Mouse (Mus musculus) mouse embryonic stem cell (cell line): ENCODE measurements at regions not wholly inside any gene's neighbourhood (a gene's known extent, or its start where the extent isn't known, plus 50 kb on each side); places are given as distances from the start of the nearest gene placed in this dataset.

Experiments
- in situ Hi-C, 2 experiments: fragments of 300-500 bp; cut with MboI; formaldehyde crosslinking; loops; 1 replicate in 1 of 2; 3 replicates in 1 of 2; pipeline ENCODE4 v1.14.3; 2019 to 2020; ENCODE audit warnings: low sequenced_read_pairs in 2 of 2, low pct_unique_long_range_greater_than_20kb in 1 of 2, mixed read lengths in 1 of 2; ENCODE audit not compliant: unreplicated experiment in 1 of 2

DNA sequence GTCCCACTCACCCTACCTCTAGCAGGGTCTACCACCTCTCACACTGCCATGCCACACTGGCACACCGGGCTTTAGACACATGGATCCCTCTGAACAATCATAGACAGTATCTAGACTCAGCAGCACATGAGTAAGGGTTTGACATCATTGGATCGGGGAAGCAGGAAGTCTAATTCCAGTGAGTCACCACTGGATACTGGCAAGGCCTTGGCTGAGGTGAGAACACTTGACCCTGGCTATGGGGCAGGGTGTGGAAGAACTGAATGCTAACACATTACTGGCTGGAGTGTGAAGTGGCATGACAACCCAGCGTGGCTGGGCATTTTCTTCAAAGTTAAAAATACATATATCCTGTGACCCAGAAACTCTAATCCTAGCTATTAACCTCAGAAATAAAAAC lies 114.4 kb downstream of the H2afy start:
- in situ Hi-C loops = no loop called here

DNA sequence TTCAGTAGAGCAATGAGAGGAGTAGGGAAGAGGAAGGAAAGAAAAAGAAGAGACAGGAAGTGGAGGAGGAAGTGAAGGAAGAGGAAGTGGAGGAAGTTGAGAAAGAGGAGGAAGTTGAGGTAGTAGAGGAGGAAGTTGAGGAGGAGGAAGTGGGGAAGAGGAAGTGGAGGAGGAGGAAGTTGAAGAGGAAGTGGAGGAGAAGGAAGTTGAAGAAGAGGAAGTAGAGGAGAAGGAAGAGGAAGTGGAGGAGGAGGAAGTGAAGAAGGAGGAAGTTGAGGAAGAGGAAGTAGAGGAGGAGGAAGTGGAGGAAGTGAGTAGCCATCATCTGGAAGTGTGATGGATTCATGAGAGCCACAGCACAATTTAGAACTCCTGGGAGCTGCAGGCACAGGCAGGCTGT lies 122.2 kb downstream of the H2afy start:
- in situ Hi-C loops = no loop called here

DNA sequence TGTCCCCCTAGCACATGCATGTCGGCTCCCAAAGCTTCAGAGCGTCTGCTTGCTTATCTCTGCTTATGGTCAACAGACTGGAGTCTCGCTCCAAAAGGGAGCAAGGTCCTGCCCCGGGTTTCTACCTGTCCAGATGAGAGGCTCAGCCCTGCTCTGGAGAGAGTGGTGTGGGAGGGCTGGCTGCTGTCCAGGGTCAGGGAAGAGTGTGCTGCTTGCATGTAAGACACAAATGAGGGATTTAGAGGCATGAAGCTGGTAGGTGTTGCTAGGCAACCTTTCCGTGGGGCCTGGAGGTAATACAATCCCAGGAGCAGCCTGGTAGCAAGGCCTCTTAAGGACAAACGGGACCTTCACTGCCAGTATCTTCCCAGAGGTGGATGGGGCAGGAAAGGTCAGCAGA lies 125.7 kb downstream of the H2afy start:
- in situ Hi-C loops = no loop called here

DNA sequence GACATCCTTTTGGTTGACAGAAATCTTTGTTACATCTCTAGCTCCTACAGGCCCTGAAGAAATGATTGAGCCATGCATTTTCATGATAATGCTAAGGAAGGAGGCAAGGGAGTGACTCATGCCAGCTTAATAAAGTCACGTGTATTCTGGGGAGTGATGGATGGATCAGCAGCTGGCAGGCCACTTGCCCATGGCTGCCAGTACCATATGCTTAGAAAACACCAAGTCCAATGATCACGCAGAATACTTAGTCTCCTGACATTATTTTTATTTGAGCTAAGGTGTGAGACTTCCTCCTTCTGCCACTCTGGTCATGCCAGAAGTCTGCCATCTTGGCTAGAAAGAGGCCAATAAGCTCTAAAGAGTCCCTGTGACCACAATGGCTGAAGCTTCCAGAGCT lies 129.3 kb downstream of the H2afy start:
- in situ Hi-C loops = no loop called here

DNA sequence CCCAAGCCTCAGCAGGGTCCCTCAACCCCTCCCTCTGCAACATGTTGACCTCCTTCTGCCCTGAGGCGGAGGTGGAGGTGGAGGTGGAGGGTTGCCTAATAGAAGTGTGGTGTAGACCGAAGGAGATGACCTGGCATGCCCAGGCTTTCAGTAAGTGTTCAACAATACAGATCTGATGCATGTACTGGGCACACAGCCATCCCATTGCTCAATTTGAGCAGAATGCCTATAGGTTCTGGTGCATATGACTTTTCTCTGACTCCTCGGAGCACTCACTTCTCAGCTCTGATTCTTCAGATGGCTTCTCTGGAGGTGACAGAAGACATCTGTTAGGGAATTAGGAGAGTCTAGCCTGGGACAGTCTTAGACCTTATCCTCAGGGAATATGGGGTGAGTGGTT lies 130.4 kb downstream of the H2afy start:
- in situ Hi-C loops = no loop called here

DNA sequence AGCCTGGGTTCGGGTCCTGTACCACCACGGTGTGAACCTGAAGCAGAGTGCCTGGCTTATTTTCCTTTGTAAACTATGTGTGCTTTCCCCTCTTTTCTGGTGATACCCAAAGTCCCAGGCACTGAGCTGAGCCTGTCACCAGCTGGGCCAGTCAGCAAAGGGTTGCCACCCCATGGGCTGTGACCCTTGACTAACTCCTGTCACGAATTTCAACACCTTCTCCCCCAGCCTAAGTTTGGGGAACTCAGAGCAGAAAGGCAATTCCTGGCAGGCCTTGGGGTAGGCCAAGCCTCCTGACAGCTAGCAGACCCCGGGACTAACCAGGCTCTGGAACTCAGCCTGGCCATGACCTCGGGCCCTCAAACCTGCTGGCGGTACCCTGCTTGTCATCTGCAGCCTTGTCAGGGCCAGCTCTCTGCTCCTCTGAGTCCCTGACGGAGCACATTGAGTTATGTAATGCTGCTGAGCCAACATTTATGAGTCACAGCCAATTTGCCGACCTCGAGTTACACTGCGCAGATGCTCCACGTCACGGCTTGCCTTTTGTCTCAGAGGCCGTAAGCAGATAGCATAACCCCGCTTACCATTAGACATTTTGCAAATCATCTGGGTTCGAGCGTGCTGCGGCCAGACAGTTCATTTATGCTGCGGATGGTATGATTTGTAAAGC lies 132.3 kb downstream of the H2afy start:
- in situ Hi-C loops = no loop called here

DNA sequence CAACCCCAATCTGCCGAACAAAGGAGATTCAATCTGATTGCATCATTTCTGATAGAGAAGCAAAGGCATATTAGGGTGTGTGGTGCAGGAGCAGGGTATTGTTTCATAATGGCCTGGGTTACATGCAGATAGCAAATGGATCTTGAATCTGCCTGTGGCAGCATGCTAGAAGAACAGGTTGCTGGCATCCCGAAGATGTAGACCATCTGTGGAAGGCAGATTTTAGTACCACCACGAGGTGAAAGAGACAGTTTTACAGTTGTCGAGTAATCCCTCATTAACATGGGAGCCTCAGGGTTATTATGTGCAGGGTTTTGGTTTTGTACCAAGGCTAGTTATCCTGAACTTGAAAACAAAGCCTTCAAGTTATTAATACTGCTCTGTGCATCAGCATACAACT lies 140.9 kb downstream of the H2afy start:
- in situ Hi-C loops = no loop called here

DNA sequence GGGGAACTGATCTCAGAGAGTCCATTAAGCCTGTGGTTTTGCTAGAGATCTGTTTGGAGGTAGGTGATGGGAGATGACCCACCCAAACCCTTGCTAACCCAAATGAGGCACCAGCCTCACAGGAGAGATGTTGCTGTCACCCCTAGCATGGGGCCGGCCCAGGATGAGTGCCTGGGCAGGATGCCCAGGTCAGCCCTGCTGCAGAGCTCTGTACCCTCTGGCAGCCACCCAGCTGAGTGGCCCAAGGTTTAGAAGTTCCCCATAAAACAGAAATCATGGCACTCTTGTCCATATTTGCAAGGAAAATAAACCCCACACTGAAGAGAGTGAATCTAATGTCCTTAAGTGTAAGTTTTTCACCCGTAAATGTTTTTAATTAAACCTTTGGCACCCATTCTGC lies 141.7 kb downstream of the H2afy start:
- in situ Hi-C loops = no loop called here

DNA sequence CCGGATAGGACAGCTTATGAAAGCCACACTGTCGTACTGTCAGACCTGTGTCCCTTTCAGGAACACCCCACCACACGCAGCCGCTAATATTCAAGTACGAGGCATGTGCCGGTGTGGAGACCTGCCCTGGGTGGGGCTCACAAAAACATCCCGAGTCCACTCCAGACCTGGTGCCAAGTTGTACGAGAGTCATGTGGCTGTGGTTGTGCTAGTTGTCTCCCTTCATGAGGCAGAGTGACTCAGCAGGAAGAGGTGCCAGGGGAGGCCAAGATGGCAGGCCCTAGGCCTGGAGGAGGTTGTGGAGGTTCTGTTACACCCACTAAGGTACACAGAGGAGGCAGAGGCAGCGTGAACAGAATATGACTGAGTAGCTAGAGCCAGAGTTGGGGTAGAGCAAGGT lies 143.5 kb downstream of the H2afy start:
- in situ Hi-C loops = no loop called here

DNA sequence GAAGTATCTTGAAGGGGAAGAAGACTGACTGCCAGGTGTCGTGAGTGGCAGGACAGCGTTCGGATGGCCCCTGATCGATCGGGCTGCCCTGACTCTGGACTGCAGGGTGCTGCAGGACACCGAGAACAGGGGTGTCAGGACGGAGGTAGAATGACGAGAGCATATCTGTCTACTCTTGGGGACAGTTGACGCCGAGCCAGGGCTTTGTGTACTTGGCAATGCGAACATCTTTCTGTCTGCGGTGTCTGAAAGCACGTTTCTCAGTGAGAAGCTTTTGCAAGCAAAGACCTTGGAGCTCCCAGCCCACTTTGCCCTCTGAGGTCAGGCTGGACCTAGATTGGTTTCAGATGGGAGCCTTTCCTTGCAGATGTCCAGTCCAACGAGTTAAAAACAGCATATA lies 144.9 kb downstream of the H2afy start:
- in situ Hi-C loops = no loop called here

DNA sequence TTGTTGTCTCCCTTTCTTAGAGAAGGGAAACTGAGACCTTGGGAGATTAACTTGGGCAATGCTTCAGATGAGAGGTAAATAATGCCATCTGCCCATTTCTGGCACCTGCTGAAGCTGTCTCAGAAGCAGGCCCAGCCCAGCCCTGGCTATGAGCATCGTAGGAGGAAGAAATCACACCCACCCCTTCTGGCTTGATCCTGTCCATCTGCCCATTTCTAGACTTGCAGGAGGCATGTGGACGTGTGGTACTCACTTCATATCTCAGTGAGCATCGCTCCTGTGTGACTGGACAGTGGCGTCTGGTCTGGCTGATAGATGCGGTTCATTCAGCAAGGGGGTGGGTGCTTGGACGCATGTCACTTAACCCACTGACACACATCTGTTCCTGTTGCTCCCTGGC lies 146.0 kb downstream of the H2afy start:
- in situ Hi-C loops = no loop called here

DNA sequence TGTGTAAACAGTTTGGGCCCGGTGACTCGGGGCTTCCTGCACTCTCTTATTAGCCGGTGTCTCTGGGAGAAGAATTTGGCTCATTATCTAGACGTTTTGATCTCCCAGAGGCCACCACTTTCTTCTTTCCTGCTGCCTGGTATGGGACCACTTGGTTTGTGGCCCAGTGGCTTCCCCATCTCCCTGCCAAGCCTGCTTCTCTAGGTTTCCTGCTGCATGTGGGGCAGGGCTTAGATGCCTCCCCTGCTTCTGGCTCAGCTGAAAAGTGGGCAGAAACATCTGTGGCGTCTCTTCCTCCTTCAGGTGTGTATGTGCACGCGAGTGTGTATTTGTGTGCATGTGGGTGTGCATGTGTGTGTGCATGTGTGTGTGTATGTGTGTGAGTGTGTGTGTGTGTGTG lies 146.8 kb downstream of the H2afy start:
- in situ Hi-C loops = no loop called here

DNA sequence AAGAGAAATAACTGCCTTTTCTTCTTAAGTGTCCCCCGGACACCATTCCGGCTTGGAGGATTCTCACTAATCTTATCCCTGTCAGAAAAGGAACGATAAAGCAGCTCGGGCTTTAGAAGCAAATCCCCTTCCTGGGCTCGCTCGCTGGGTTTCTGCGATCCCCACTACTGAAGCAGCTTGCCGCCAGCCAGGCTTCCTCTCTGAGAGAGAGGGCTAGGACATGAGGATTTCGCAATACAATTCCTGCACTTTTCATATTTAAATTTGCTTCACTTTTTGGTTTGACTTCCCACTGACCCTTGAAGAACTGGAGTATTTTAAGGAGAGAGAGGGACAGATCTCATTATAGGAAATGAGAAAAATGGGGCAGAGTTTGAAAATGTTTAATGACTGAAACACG lies 149.4 kb upstream of the Pitx1 start:
- in situ Hi-C loops = no loop called here

DNA sequence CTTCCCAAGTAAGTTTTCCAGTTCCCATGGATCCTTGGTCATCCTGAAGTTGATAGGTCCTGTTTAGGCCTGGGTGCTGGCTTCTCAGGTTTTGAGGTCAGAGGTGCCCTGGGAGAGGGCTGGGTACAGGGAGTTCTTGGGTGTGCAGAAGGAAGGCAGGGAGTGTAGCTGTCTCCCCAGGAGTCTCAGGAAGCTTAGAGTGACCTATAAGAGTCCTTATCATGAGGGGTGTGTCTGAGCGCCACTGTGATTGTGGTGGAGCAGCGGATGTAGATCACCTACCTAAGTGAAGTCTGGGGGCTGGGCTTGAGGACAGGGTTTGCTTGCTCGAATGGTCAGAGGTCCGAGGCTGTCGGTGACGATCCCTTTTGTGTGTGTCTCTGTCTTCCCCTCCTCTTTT lies 148.8 kb upstream of the Pitx1 start:
- in situ Hi-C loops = no loop called here

DNA sequence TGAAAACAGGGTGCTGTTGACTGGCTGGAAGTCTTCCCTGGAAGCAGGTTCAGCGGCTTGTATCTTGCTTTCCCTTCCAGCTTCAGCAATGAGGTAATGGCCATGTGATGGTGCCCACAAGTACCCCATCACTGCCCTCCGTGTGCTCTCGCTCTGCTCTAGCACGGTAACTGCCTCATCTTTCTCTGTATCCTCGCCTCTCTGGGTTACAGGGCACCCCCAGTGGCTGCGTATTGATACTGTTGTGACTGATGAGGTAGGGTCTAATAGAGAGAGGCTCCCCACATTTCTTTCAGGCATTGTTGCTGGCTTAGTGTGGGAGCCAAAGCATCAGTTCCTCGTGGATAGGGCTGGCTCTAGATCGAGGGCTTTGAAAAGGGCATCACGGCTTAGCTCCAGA lies 147.9 kb upstream of the Pitx1 start:
- in situ Hi-C loops = no loop called here

DNA sequence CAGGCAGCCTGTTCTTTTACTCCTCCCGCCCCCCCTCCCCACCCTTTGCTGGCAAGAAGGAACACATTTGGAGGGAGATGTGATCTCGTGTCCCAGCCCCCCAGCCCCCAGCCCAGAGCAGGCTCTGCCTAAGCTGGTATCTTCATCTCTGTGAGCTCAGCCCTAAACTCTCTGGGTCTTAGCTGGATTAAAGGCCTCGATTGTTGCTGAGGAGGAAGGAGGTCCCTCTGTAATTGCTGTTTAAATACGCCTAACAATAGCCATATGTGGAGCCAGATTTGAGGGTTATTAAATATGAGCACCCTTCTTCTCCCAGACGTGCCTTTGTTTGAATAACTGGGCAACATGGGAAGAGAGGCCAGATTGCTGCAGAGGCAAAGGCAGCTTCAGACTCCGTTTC lies 145.0 kb upstream of the Pitx1 start:
- in situ Hi-C loops = no loop called here

DNA sequence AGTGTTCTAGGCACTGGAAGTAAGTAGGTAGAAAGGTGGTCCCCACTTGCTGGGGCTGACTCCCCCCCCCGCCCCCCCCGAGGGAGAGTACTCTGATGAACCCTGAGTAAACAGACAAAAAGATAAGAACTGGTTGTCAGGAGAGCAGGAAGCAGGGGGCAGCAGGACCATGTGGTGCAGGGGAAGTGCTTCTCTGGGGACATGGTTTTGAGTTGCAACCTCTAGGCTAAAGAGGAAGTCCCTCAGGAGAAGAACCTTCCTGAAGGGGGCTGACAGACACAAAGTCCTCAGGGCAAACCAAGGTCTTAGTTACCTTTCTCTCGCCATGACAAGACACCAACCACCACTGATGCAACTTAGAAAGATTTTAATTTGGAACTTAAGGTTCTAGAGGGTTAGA lies 141.9 kb upstream of the Pitx1 start:
- in situ Hi-C loops = no loop called here

DNA sequence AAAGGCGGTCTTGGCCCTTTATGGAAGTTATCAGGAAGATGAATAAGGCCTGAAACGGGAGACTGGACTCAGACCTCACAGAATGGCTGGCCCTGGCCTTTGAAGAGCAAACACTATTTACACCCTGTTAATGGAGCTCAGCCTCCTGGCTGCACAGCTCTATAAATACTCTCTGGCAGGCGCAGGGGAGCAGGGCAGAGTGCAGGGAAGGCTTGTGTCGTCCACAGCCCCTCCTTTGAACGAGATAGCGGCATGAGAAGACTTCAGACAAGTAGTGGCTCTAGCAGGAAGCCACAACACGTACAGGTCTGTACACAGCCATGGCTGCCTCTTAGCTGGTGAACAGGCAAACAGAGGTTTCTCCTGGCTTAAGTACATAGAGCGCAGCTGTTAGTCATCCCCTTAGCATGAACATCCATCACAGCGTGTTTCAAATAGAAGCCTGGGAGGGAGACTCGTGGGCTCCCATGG lies 141.0 kb upstream of the Pitx1 start:
- in situ Hi-C loops = no loop called here

DNA sequence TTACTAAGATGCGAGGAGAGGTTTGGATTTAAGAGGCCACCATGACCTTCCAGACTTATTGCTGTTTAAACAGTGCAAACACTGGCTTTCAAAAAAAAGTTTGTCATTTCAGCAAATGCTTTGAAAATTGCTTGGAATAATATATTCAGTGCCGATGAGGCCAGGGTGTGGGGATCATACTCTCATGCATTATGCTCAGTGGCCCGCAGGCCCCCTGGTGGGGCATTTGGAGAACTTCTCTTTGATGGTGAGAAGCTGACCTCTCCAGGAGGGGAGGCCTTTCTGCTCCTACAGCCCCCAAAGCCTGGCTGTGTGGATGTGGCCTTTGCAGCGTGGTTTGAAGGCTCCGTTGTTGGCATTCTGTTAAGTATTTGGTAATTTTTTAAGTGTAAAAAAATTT lies 138.1 kb upstream of the Pitx1 start:
- in situ Hi-C loops = no loop called here

DNA sequence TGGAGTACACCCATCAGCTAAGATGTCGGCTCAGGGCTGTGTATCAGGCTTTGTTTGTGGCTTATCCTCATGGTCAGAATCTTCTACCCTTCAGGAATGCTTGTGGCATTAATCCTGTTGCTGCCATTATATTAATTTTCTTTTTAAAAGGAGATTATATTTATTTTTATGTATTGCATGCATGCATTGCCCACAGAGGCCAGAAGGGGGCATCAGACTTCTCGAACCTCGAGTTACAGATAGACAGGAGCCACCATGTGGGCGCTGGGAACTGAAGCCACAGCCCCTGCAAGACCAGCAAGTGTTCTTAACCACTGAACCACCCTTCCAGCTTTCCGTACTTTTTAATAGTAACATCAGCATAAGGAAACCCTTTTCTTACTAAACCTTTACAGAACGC lies 134.7 kb upstream of the Pitx1 start:
- in situ Hi-C loops = no loop called here

DNA sequence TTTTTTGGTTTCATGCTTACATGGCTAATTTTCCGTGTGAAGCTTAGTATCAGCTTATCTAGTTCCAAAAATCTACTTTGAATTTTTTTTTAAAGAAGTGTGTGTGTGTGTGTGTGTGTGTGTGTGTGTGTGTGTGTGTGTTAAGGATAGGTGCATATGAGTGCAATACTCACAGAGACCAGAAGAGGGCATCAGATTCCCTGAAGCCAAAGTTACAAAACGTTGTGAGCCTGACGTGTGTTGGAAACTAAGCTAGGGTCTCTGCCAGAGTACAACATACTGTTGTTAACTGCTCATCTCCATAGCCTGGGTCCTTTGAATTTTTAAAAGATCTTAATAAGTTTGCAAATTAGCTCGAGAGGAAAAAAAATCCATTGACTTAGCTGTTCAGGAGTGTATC lies 133.5 kb upstream of the Pitx1 start:
- in situ Hi-C loops = loop anchor here in 1 of 2 experiments (10.0 kb wide), 1 partner anchor 255 kb away; the partner anchor contains the start of gene Txndc15
